Mouse (Mus musculus): Measurements from ENCODE around the gene Nrp1. TPM values are rescaled to one million over a fixed set of nuclear protein-coding genes. Genes with fewer than 3 reads are reported as not detected.
A peak's percentile ranks its signal among the peaks of the same experiment; 100 is the strongest.

Nrp1 gene
- total RNA-seq, 2 experiments from 2014 or later = 88.3 to 107 TPM

DNA sequence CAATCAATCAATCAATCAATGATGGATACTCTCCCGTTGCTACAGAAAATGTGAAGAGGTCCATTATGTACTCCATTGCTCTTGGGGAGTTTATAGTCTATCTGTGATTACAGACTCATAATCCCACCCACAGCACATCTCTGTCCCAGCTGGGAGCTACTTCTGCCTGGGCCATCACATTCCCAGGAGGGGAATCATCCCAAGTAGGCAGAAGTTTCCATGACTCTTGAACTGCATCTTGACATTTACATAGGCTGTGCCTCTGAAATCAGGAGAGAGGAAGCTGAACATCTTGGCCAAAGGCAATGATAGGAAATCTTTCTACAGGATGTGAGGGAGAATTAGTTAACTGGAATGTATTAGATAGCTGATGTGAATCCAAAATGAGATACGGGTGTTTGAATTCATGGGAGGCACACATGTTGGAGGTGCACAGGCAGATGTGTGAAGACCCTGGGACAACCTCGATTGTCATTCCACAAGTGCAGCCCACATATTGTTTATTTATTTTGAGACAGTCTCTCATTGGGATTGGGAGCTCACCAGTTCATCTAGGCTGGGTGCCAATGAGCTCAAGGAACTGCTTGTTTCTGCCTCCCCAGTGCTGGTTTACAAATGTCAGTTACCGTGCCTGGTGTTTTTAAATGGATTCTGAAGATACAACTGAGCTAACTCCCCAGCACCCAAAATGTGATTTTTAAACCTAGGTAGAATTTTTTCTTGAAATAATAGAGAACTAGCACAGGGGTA is 108.5 kb downstream of the Nrp1 start:
- peak; percentile 47 to 52 for DNase-seq

- DNase-seq = no peak
Measured at GRCm38 (mm10) chr8:128470097-128470496, 111.7 kb downstream of the Nrp1 start.

DNA sequence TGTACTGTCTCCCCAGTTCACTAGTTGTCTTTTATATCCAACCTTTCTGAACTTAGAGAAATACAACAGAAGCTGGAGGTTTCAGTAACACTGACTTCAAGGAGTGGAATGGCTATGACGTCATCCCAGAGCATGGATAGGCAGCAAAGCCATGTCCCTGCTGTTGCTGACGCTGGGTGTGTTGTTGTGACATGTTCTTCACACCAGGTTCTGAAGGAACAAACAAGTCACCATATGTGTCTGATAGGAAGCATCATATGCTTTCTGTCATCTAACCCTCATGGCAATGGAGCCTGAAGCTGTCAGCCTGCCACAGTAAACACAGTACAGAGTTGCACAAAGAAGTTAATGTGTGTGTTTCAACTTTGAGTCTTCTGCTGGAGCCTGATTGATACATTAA is 112.8 kb downstream of the Nrp1 start:
- DNase-seq = no peak

DNA sequence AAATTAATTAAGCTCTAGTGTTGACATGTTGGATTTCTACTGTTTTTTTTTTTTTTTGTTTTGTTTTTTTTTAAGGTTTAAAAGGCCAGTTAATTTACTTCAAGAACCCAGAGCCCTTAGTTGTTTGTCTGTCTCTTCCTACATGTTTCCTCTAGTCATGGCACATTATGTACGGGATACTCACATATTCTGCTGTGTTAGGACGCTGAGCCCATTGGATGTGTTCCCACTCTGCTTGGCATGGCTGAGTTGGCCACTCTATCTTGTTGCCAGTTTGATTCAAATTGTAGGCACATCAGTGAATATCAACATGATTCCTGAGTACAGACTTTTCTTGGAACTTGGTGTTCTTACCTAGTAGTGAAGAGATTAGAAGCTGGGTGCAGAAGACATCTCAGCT is 114.5 kb downstream of the Nrp1 start:
- no peak for DNase-seq

GRCm38 (mm10) chr8:128473456-128474239 is 115.2 kb downstream of the Nrp1 start:
- no peak for DNase-seq

DNA sequence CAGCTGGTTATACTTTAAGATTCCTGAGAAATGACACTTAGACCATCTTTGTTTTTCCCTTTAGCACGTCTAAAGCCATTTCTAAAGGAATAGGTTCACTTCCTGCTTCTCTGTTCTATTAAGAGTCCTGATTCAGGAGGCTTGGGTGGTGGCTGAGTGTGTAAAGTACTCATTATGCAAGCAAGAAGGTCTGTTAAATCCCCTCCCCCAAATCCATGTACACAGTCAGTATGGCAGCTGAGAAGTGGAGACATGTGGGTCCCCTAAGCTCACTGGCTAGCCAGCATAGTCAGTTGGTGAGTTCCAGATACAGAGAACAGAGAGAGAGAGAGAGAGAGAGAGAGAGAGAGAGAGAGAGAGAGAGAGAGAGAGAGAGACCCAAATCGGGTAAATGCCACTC is 116.2 kb downstream of the Nrp1 start:
- DNase-seq = no peak

GRCm38 (mm10) chr8:128476206-128476605 is 117.8 kb downstream of the Nrp1 start:
- no peak for DNase-seq

DNA sequence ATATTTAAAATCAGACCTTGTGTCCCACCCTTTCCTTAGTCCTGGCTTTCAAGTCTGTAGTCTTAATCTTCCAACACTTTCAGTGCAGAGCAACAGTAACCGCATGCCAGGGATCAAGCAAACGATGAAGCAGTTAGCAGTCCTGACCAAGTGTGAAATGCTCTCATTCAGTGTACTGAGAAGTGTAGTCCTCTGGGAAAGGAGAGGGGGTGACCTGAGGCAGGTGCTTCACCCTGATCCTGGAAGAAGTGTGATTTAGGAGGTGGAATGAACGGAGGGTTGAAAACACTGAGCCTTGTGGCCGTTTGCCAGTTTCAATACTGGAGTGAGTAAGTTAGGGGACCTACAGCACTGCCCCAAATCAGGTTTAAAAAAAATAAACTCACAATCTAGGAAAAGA is 119.6 kb downstream of the Nrp1 start:
- no peak for DNase-seq

GRCm38 (mm10) chr8:128479309-128480013 is 121.1 kb downstream of the Nrp1 start:
- DNase-seq = no peak

DNA sequence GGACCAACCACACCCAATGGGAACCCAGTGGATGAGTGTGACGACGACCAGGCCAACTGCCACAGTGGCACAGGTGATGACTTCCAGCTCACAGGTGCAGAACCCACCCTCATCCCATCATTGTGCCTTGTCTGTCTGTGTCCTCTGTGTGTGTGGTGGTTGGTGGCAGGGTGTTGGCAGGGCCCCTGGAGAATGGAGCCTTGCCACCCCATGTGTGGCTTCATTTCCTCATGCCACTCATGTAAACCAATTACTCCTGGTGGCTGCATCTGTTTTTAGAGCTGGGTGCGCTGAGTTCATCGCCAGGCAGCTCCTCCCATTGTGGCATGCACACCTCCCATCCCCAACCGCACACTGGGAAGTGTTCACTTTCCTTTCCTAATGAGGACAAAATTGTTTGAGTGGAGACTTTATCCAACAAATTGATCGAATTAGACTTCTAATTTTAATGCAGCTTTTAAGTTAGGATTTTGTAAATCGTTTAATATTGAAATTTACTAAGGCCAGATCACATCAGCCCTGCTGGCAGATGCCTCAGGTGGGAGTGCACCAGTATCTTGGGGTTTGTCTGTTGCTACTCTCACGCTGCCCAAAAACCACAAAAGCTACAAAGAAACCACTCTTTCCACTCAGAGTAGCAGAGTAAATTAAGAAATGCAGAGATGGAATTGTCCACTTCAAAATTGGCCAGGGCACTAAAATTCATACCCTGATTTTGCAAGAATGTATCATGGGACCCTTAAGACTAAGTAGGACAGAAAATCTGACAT is 122.7 kb downstream of the Nrp1 start:
- DNase-seq = no peak

GRCm38 (mm10) chr8:128483344-128483743 is 124.9 kb downstream of the Nrp1 start:
- DNase-seq = no peak

DNA sequence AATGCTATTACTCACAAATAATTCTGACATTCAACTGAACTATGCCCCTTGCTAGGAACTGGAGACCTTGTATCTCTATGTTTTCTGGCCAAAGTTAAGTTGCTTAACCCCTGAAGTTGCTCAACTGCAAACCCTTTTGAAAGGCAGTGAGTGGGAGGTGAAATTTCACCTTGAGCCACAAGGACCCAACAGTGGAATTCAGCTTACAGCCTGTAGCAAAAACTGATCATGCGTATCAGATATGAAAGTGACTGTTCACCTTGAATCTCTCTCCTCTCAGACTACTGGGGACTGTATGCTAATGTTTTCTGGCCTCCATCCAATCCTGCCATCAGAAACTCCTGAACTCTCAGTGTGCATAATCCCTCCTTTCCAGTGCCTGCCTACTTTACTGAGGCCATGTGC is 126.3 kb downstream of the Nrp1 start:
- no peak for DNase-seq

DNA sequence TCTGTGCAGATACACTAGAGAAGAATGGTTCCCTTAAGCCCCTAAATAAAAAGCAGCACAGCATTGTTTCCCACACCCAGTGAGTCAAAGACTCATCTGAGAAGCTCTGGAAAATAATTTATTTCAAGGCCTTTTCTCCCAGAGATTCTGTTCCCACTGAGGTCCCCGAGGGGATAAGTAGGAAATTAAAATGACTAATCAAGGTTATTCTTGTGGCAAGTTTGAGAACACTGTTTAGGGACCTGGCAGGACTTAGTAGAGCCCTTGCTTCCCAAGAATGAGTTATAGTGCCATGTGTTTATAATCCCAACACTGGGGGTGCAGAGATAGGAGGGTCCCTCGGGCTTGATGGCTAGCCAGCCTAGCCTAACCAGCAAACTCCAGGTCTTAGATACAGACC is 127.6 kb downstream of the Nrp1 start:
- peak in 1 of 2 experiments; percentile 61 for DNase-seq

DNA sequence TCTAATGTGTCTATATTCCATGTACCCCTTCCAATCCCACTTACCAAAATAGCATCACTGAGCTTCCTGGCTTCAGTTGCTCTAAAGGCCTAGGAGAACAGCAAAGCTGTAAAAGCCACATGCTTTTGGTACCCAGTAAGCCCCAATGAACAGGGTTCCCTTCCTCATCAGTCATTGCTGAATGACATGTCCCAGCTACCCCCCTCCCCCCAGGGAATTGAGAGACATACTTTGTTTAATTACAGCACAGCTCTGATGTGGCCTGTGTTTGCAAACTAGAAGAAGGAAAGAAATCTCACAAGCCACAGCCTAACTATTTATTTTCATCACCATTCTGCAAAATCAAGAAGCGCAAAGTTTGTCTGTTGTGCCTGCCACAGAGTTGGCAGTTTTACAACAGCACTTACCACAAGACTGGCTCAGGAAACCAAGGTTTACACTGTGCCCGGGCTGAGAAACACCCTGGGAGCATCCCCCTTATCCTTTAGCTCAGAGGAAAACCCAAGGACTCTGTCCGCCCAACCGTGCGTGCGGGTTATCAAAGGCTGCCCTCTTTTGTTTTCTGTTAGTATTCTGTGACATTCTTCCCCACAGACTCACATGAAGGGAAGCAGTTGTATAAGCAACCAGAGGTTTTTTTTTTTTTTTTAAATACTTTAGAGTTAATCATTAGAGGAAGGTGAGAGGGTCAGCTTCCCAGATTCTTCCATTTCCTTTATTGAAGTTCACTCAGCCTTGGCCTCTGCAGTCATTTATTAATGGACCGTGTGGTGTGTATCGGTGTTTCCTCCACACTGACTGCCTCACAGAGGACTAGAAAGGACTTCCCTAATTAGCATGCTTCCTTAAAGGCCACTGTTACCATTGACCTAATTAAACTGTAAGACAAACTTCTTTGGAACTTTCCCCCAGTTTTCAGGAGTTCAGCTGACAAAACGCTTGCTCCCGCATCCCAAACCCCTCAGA is 129.8 kb downstream of the Nrp1 start:
- DNase-seq = peak in 1 of 2 experiments; percentile 36

DNA sequence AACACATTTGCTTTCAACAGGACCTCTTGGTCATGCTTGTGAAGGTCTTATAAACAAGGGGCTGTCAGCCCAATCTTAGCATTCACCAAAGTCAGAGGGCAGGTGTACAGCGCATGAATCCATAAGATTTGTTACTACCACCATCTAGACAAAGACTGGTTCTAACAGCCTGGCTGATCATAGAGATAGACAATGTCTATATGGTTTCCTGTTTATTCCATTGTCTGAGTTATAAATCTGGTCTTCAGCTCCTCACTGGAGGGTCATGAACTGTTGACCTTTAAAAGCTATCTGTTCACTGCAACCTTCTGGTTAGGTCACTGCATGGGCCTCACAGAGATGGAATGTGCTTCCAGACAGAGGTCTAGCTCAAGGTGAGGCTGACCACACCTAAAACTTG is 130.9 kb downstream of the Nrp1 start:
- DNase-seq = no peak

GRCm38 (mm10) chr8:128491126-128492067 is 133.0 kb downstream of the Nrp1 start:
- peak; percentile 83 to 87 for DNase-seq

DNA sequence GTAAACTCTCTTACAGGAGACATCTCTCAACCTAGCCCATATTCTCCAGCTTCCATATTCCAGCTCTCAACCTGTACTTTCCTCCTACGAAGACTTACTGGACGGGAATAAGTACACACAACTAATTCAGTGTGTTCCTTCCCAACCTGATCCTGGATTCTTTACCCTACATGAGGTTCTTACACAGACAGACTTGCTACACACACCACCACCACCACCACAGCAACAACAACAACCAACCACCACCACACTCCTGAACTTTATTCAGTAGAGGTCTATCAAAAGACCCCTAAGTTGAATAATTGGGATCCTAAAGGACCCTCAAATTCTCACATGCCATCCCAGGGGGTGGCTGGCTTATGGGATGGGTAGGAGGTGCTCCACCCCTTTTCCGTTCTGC is 135.4 kb downstream of the Nrp1 start:
- no peak for DNase-seq

- no peak for DNase-seq
Measured at GRCm38 (mm10) chr8:128498836-128499235, 140.4 kb downstream of the Nrp1 start.

DNA sequence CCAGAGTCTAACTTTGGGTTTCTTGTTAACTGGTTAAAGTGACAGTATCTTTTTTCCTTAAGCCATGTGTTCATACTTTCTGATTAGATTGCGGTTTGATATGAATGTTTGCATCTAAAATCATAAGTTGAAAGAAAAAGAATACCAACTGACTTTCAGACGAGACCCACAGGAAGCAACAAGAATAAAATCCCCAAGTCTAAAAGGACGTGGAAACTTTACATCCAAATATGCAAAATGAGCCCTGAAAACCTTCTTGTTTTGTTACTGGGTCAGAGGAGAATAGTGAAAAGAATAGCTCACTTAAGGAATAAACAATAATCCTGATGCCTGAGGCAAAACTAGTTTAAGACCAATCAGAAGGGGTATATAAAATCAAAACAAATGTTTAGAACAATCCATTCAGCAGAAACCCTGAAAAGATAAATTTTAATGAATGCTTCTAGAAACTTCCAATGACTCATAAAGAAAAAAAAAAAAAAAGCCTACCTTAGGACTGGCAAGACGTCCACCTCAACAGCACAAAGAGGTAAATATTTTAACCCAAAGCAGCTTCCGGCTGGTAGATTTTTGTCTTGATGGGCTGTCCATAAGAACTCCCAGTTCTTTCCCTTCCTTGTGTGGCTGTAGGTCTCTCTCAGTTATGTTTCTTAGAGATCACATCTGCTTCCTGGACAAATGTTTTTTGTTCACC is 145.9 kb downstream of the Nrp1 start:
- DNase-seq = no peak

Data from heart, adult 18-20 months (tissue).